Mouse (Mus musculus) urinary bladder, adult 2 months (tissue): ENCODE results near the gene Tspan8. TPM values are rescaled to one million over a fixed set of nuclear protein-coding genes. Genes with fewer than 3 reads are reported as not detected.

Source experiments
- DNase-seq: peaks from one replicate; pipeline ENCODE4 v3.0.0; 2022; ENCODE audit warnings: low spot score
- polyA plus RNA-seq: library from polyadenylated mRNA; depleted of rRNA; stranded (reverse); fragments of >200 nt; gene quantifications from 2 replicates; pipeline ENCODE4 v1.2.3, GENCODE M21; 2012; rRNA removed

Tspan8 gene
- polyA plus RNA-seq, 1 experiment: 130 TPM

GRCm38 (mm10) chr10:115830726-115831125, 14.1 kb downstream of the Tspan8 start:
- no peak for DNase-seq

GRCm38 (mm10) chr10:115834017-115834416, 17.4 kb downstream of the Tspan8 start:
- DNase-seq: no peak

- DNase-seq: no peak
Observed at GRCm38 (mm10) chr10:115846930-115847329, 30.3 kb downstream of the Tspan8 start.

- DNase-seq: no peak
Observed at GRCm38 (mm10) chr10:115848511-115848910, 31.9 kb downstream of the Tspan8 start.

GRCm38 (mm10) chr10:115860210-115860880, 43.7 kb downstream of the Tspan8 start:
- DNase-seq: no peak

- DNase-seq: no peak
Observed at GRCm38 (mm10) chr10:115861967-115862366, 45.3 kb downstream of the Tspan8 start.

- no peak for DNase-seq
Observed at GRCm38 (mm10) chr10:115882757-115883156, 66.1 kb downstream of the Tspan8 start.

GRCm38 (mm10) chr10:115891924-115892323, 75.3 kb downstream of the Tspan8 start:
- no peak for DNase-seq

- DNase-seq: no peak
Observed at GRCm38 (mm10) chr10:115892973-115893372, 76.3 kb downstream of the Tspan8 start.

- DNase-seq: no peak
Observed at GRCm38 (mm10) chr10:115894045-115894444, 77.4 kb downstream of the Tspan8 start.

GRCm38 (mm10) chr10:115896764-115897163, 80.1 kb downstream of the Tspan8 start:
- no peak for DNase-seq

- DNase-seq: no peak
Observed at GRCm38 (mm10) chr10:115897235-115897634, 80.6 kb downstream of the Tspan8 start.

Other genes starting within 250 kb of the Tspan8 start
- gene A930009A15Rik, start 246.8 kb upstream of the Tspan8 start, polyA plus RNA-seq: not detected in 2 replicates
- 3.1 and 3.5 TPM in 2 replicates for gene Lgr5, start 229.1 kb upstream of the Tspan8 start, polyA plus RNA-seq
- gene Ptprr, start 201.4 kb downstream of the Tspan8 start, polyA plus RNA-seq: 22.5 and 27.8 TPM in 2 replicates